Mouse (Mus musculus): ENCODE data around the gene Rpl28. TPM values are rescaled to one million over a fixed set of nuclear protein-coding genes. Genes with fewer than 3 reads are reported as not detected.

The Rpl28 gene
- total RNA-seq (2023): 100 to 1,000 TPM; 921 to 945 TPM

GRCm38 (mm10) chr7:4792278-4793212 is at the start of gene Rpl28:
Gene Rpl28, plus strand, starts transcription at chr7:4792874.

GRCm38 (mm10) chr7:4752821-4753570 is 39.7 kb upstream of the Rpl28 start, which contains the start of gene Cox6b2:
Gene Cox6b2, minus strand, starts transcription at chr7:4753094.

GRCm38 (mm10) chr7:4771202-4771601 is 21.5 kb upstream of the Rpl28 start, which contains the start of gene Fam71e2:
Gene Fam71e2, minus strand, starts transcription at chr7:4771302.

DNA sequence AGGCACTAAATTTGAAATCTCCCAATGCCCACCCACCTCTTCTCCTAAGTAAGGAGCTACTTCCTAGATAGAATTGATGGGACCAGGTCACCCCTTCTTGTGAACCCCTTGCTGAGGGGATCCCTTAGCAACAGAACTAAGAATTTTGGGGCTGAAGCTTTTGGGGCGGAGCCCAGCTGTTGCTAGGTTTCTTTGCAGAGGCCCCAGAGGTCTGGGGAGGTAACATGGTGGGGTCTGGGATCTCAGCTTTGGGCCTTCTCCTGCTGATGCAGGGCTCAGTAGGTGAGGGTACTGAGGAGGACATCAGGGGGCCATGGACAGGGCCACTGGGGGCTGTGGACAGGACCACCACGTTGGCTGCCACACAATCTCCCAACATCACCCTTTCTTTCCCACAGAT is 9.9 kb upstream of the Rpl28 start, which contains the start of the genes Il11 and Tmem190:
Il11 (minus strand) TSS at position 101 of the 400 bp plus-strand sequence.
Tmem190 (plus strand) TSS at position 179 of the 400 bp plus-strand sequence.

GRCm38 (mm10) chr7:4789436-4789935 is 3.2 kb upstream of the Rpl28 start, which contains the start of gene Tmem238:
Gene Tmem238, minus strand, starts transcription at chr7:4789656.

DNA sequence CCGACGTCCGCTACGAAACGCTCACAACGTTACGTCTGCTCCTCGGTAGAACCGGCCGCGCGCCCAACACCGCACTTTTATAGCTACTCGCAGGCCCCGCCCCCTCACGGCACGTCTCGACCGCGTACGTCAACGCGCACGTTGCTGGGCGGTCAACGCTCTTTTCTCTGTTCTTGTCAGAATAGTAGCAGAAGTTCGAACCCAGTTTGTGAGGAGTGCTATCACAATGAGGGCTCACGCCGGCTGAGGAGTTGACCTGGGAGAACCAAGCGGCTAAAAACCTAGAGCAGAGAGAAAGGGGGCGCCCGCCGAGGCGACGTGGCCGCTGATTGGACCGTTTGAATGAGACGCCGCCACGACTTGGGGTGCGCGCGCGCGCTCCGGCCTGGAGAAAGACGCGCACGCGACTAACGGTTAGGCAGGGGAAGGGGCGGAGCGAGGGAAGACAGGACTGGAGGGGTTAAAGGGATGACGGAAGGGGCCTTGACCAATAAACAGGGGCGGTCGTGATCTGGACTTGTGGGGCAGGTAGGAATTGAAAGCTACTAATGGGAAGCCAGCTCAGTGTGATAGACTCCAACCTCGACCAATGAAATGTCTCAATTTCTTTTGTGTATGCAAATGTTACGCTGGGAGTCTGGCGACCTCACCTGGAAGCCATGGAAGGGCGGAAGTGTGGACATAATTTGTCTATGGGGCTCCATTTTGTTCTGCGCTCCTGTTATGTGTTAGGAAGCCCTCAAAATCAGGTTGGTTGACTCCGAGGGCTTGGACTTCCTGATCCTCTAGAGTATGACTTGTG is 19.8 kb downstream of the Rpl28 start, which contains the start of gene Ube2s:
Ube2s (minus strand) TSS at position 288 of the 802 bp plus-strand sequence.

DNA sequence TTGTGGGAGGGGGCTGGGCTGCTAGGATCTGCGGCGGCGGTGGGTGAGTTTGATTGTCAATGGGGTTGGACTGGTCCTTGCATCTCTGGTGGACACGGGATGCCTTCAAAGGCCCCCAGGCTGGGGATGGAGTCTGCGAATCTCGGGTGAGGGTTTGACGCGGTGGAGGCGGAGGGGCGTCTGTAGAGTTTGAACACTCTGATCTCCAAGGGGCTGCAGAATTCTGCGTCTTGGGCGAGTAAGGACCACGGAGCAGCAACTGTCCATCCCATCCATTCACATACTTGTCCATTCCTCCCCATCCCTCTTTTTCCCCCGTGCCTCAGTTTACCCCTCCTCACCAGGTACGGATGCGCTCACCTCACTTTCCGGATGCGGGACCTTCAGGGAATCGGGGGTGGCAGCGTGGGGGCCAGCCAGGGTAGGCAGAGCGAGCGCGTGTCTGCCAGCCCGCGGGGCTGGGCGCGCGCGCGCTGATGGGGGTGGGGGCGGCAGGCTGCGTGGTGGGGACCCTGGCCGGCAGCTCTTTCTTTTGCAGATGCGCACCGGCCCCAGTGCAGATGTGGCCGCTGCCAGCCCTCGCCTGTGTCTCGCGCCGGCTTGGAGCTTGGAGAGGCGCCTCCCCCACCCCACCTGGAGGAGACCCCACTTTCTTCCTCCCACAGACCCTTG is 51.7 kb downstream of the Rpl28 start, which contains the start of gene Shisa7:
Shisa7 (minus strand) TSS at position 452 of the 672 bp plus-strand sequence.

Other genes with a start within 250 kb of the Rpl28 start
- gene Syt5, start 245.3 kb upstream of the Rpl28 start, total RNA-seq (2023): not detected
- not detected for gene Ptprh, start 188.8 kb upstream of the Rpl28 start, total RNA-seq (2023)
- 10 to 100 TPM; 17.4 to 23.2 TPM for gene Tmem86b, start 161.5 kb upstream of the Rpl28 start, total RNA-seq (2023)
- gene Ppp6r1, start 133.9 kb upstream of the Rpl28 start, total RNA-seq (2023): 100 to 1,000 TPM; 146 to 160 TPM
- 10 to 100 TPM; 15.2 to 16.2 TPM for gene Hspbp1, start 107.8 kb upstream of the Rpl28 start, total RNA-seq (2023)
- gene Brsk1, start 102.3 kb upstream of the Rpl28 start, total RNA-seq (2023): not detected
- 10 to 100 TPM; 18.1 to 22.3 TPM for gene Tmem150b, start 67.6 kb upstream of the Rpl28 start, total RNA-seq (2023)
- gene Kmt5c, start 52.8 kb upstream of the Rpl28 start, total RNA-seq (2023): 10 to 100 TPM; 96.3 to 97.7 TPM
- 10 to 100 TPM; 25.0 to 29.5 TPM for gene Cox6b2, start 39.8 kb upstream of the Rpl28 start, total RNA-seq (2023)
- not detected for gene Fam71e2, start 21.6 kb upstream of the Rpl28 start, total RNA-seq (2023)
- not detected for gene Il11, start 10.0 kb upstream of the Rpl28 start, total RNA-seq (2023)
- not detected for gene Tmem190, start 9.9 kb upstream of the Rpl28 start, total RNA-seq (2023)
- gene Tmem238, start 3.2 kb upstream of the Rpl28 start, total RNA-seq (2023): 1 to 10 TPM; 1.1 to 3.2 TPM
- 100 to 1,000 TPM; 187 to 214 TPM for gene Ube2s, start 19.7 kb downstream of the Rpl28 start, total RNA-seq (2023)
- gene Shisa7, start 51.8 kb downstream of the Rpl28 start, total RNA-seq (2023): not detected
- 1 to 10 TPM; 2.8 to 6.7 TPM for gene Isoc2b, start 77.4 kb downstream of the Rpl28 start, total RNA-seq (2023)
- gene Isoc2a, start 84.3 kb downstream of the Rpl28 start, total RNA-seq (2023): 10 to 100 TPM in 1 of 2 experiments, 1 to 10 TPM in 1; 8.7 to 10.1 TPM
- not detected for gene Gm36210, start 113.6 kb downstream of the Rpl28 start, total RNA-seq (2023)
- 10 to 100 TPM; 13.2 to 15.5 TPM for gene Zfp628, start 122.3 kb downstream of the Rpl28 start, total RNA-seq (2023)
- gene Nat14, start 129.2 kb downstream of the Rpl28 start, total RNA-seq (2023): 1 to 10 TPM; 2.1 to 3.2 TPM
- not detected for gene Ssc5d, start 132.9 kb downstream of the Rpl28 start, total RNA-seq (2023)
- not detected for gene Sbk2, start 171.5 kb downstream of the Rpl28 start, total RNA-seq (2023)
- gene Sbk3, start 178.3 kb downstream of the Rpl28 start, total RNA-seq (2023): not detected
- gene Zfp579, start 203.3 kb downstream of the Rpl28 start, total RNA-seq (2023): 1 to 10 TPM; 2.8 to 3.5 TPM
- gene Zfp524, start 221.5 kb downstream of the Rpl28 start, total RNA-seq (2023): 10 to 100 TPM; 13.0 to 20.8 TPM
- 10 to 100 TPM; 33.3 to 36.3 TPM for gene Fiz1, start 221.8 kb downstream of the Rpl28 start, total RNA-seq (2023)
- not detected for gene Gm44973, start 222.6 kb downstream of the Rpl28 start, total RNA-seq (2023)
- gene Zfp865, start 227.5 kb downstream of the Rpl28 start, total RNA-seq (2023): 10 to 100 TPM; 31.9 to 37.3 TPM
- under 1 TPM in 1 of 2 experiments, not detected in 1; 0.56 TPM for gene Ccdc106, start 227.7 kb downstream of the Rpl28 start, total RNA-seq (2023)
- not detected for gene 4632433K11Rik, start 241.2 kb downstream of the Rpl28 start, total RNA-seq (2023)
- gene Zfp784, start 245.6 kb downstream of the Rpl28 start, total RNA-seq (2023): 1 to 10 TPM; 2.8 to 2.9 TPM

Data from neutrophil, adult 59 days (primary cell).